ENCODE assay signal across 22 mouse cellular contexts in genomic region chr9:97658736-97659135, GRCm38 (mm10).
"Had no signal": no experiment of that assay in that cellular context is flagged by ENCODE, and none has a peak within 500 bp of the region (broad histone marks: within the 10 kb centered on the region; RNA-seq: fewer than 3 reads in every experiment).

No protein-coding gene starts in this region.

- H3K9me3 ChIP-seq: lung, embryonic 15.5 days; midbrain, embryonic 13.5 days; midbrain, embryonic 15.5 days; neural tube, embryonic 13.5 days; neural tube, embryonic 15.5 days; stomach, embryonic 15.5 days had no signal

- ATAC-seq: liver, postnatal 0 days; lung, postnatal 0 days; midbrain, embryonic 13.5 days; midbrain, embryonic 15.5 days had no signal

- H3K36me3 ChIP-seq: lung, embryonic 15.5 days; midbrain, embryonic 13.5 days; midbrain, embryonic 15.5 days; neural tube, embryonic 13.5 days; neural tube, embryonic 15.5 days; stomach, embryonic 15.5 days had no signal

- DNase-seq: liver, postnatal 0 days; lung, adult 2 months; lung, postnatal 14 days; lung, postnatal 36 days; retina, postnatal 1 day; right cerebral cortex, adult 18-20 months; right cerebral cortex, postnatal 25 days; thymus, adult 2 months; thymus, postnatal 25 days; thymus, postnatal 4 days had no signal

- H3K4me2 ChIP-seq: lung, embryonic 15.5 days; midbrain, embryonic 11.5 days; midbrain, embryonic 13.5 days; midbrain, embryonic 15.5 days; neural tube, embryonic 13.5 days; neural tube, embryonic 15.5 days; stomach, embryonic 15.5 days had no signal

- H3K4me1 ChIP-seq: lung, embryonic 15.5 days; megakaryocyte, embryonic 14.5 days; midbrain, embryonic 13.5 days; midbrain, embryonic 15.5 days; stomach, embryonic 15.5 days had no signal

- H3K27ac ChIP-seq: lung, embryonic 15.5 days; macrophage; midbrain, embryonic 13.5 days; midbrain, embryonic 15.5 days; neural tube, embryonic 13.5 days; neural tube, embryonic 15.5 days; stomach, embryonic 15.5 days; stomach, postnatal 0 days had no signal

- H3K4me3 ChIP-seq: lung, embryonic 15.5 days; megakaryocyte, embryonic 14.5 days; midbrain, embryonic 13.5 days; midbrain, embryonic 15.5 days; myocyte; neural tube, embryonic 13.5 days; neural tube, embryonic 15.5 days; stomach, embryonic 15.5 days had no signal

- H3K9ac ChIP-seq: liver, postnatal 0 days; lung, embryonic 15.5 days; midbrain, embryonic 13.5 days; midbrain, embryonic 15.5 days; neural tube, embryonic 13.5 days; neural tube, embryonic 15.5 days; stomach, embryonic 15.5 days had no signal

- H3K27me3 ChIP-seq: lung, embryonic 15.5 days; megakaryocyte, embryonic 14.5 days; midbrain, embryonic 13.5 days; midbrain, embryonic 15.5 days; neural tube, embryonic 13.5 days; neural tube, embryonic 15.5 days; stomach, embryonic 15.5 days had no signal
